Comparison of ENCODE assay signal across 7 mouse cellular contexts in genomic region chr1:156241713-156242348, GRCm38 (mm10). TPM values are rescaled to one million over a fixed set of nuclear protein-coding genes. Genes with fewer than 3 reads are reported as not detected.
A peak's percentile ranks its signal among the peaks of the same experiment; 100 is the strongest.
DNase-seq lines count a peak whose midpoint lies in the region; ATAC-seq and TF ChIP-seq lines count a peak whose summit lies in the region.

No protein-coding gene starts in this region.

- ATAC-seq in embryonic facial prominence, embryonic 14.5 days (ENCODE audit: low read depth), result 0 out of 2 replicates have a peak, but pooled peaks have one; percentile 53

- H3K9ac ChIP-seq in embryonic facial prominence, embryonic 14.5 days (ENCODE audit: low read depth, low read length), result no peak overlapping the region

- no peaks in the 10 kb centered on the region for H3K36me3 ChIP-seq in embryonic facial prominence, embryonic 14.5 days (ENCODE audit: control insufficient read depth, insufficient read depth, low read length)

- H3K27ac ChIP-seq in embryonic facial prominence, embryonic 14.5 days (replicated peaks; ENCODE audit: low read depth, low read length), result no peak overlapping the region
- no peak overlapping the region for H3K27ac ChIP-seq in layer of hippocampus, adult 2 months

- no peaks in the 10 kb centered on the region for H3K4me1 ChIP-seq in embryonic facial prominence, embryonic 14.5 days (ENCODE audit: control insufficient read depth, insufficient read depth, low read length)

- WGBS in embryonic facial prominence, embryonic 14.5 days, result 8% methylated on average over 14 of the region's 14 CpGs

- TF ChIP-seq CTCF in layer of hippocampus, adult 2 months (conservative IDR thresholded peaks at IDR 0.05), result peak; percentile 90

- peaks cover 3% of the 10 kb centered on the region; the same call in 1 of the 2 replicates for H3K27me3 ChIP-seq in embryonic facial prominence, embryonic 14.5 days (replicated peaks; ENCODE audit: control insufficient read depth, insufficient read depth, low read length)

- no peaks in the 10 kb centered on the region for H3K9me3 ChIP-seq in embryonic facial prominence, embryonic 14.5 days (ENCODE audit: control insufficient read depth, low read length)

- no peak overlapping the region for H3K4me2 ChIP-seq in embryonic facial prominence, embryonic 14.5 days (ENCODE audit: low read depth, low read length)

- no peak overlapping the region for H3K4me3 ChIP-seq in embryonic facial prominence, embryonic 14.5 days (ENCODE audit: low read depth, low read length)
- no peak overlapping the region for H3K4me3 ChIP-seq in layer of hippocampus, adult 2 months

- DNase-seq in urinary bladder, postnatal 25 days (ENCODE audit: low spot score), result peak; percentile 46
- DNase-seq in urinary bladder, postnatal 4 days (ENCODE audit: low spot score in 2 of 2), result no peak
- peak; percentile 63 to 75 for DNase-seq in adrenal gland, postnatal 36 days
- DNase-seq in embryonic facial prominence, embryonic 14.5 days (ENCODE audit: low spot score), result peak; percentile 72
- peak; percentile 35 to 61 for DNase-seq in layer of hippocampus, adult 2 months (ENCODE audit: low spot score in 2 of 2)
- DNase-seq in lung, postnatal 4 days, result peak; percentile 58 to 71
- DNase-seq in right cerebral cortex, adult 2 months (ENCODE audit: low spot score in 2 of 2), result peak; percentile 40 to 63

RNA-seq across cellular contexts. Expression of gene Fam163a, which starts 37.0 kb away (rescaled TPM):
- total RNA-seq in adrenal gland, postnatal 36 days (2021), result 1 to 10 TPM; 9.3 to 9.6 TPM
- 0.64 and 0.92 TPM in 2 replicates for polyA plus RNA-seq in embryonic facial prominence, embryonic 14.5 days (2014; fragmentation: Nextera tagmentation; extraction: Ambion mirVana)
- 10 to 100 TPM; 14.3 to 14.8 TPM for total RNA-seq in layer of hippocampus, adult 2 months (2021)

Comparison
In these comparisons a context has a peak if more than half of its experiments do, and no peak if none do; other contexts are left out.
1. DNase-seq: peak in urinary bladder, postnatal 25 days (single experiment), adrenal gland, postnatal 36 days (2 of 2), embryonic facial prominence, embryonic 14.5 days (single experiment), layer of hippocampus, adult 2 months (2 of 2), lung, postnatal 4 days (2 of 2) and right cerebral cortex, adult 2 months (2 of 2); none in urinary bladder, postnatal 4 days (0 of 2).